Mouse (Mus musculus): ENCODE data around the gene Vdr.
"Not testable (repeated sequence)": the region's sequence is repeated elsewhere in the genome, so short reads cannot be mapped to it uniquely, and the experiment has no call there.

The Vdr gene

DNA sequence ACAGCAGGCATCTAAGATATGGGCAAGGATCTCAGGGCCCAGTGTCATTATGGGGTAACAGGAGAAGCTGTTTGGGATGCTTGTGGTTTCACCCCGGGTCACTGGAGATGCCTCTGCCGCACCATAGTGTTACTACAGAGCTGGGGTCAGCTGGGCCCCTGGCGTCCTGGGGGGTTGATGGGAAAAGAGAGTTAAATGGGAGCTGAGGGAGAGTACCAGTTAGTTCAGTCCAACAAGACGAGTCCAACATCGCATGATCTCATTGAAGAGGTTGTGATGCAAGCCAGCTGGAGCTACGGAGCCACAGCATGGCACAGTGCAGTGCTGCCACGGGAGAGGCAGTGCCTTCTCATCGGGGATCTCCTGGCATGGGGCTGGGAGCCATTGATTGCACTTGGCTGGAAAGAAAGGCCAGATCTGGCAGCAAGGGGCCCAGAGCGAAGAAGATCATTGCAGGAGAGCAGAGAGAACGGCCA is 22.9 kb downstream of the Vdr start:
- TF ChIP-seq POU5F1 (IDR thresholded peaks at IDR 0.05; ENCODE audit: borderline replicate concordance, low read length) (no peak), NANOG (IDR thresholded peaks at IDR 0.05; ENCODE audit: borderline replicate concordance, low read length) (no peak), CTCF (conservative IDR thresholded peaks at IDR 0.05; ENCODE audit: low read length) (no peak)
- Histone ChIP-seq H3K9me3 (ENCODE audit: low read length) (no peaks in the 10 kb centered on the region), H3K27me3 (ENCODE audit: insufficient read depth, low read length) (peaks cover 27% of the 10 kb centered on the region), H3K4me3 (replicated peaks; ENCODE audit: low read length) (no peak overlapping the region), H3K36me3 (ENCODE audit: insufficient read depth, low read length) (no peaks in the 10 kb centered on the region), H3K4me1 (replicated peaks; ENCODE audit: low read depth, low read length) (no peaks in the 10 kb centered on the region)

DNA sequence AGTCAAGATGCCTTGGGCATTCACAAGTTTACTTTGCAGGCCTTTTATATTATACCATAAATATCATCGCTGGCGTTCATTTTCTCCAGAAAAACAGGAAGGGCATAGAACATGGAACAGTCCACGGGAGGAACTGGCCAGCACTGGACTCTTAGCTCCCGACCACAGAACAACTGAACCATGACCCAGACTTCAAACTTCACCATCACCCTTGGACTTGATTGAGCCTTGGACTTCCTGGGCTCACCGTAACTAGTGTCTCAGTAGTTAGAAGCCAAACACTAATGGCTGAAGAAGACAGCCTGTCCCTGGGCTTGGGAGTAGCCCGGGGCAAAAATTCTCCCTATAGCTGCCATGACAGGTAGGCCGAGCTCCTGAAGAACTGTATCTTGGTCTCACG is 29.0 kb downstream of the Vdr start:
- H3K27me3 ChIP-seq (ENCODE audit: insufficient read depth, low read length): peaks cover 14% of the 10 kb centered on the region
- peaks cover 4% of the 10 kb centered on the region; the same call in 1 of the 2 replicates for H3K4me1 ChIP-seq (replicated peaks; ENCODE audit: low read depth, low read length)
- H3K36me3 ChIP-seq (ENCODE audit: insufficient read depth, low read length): no peaks in the 10 kb centered on the region
- TF ChIP-seq NANOG (IDR thresholded peaks at IDR 0.05; ENCODE audit: borderline replicate concordance, low read length) (no peak), POU5F1 (IDR thresholded peaks at IDR 0.05; ENCODE audit: borderline replicate concordance, low read length) (no peak), CTCF (conservative IDR thresholded peaks at IDR 0.05; ENCODE audit: low read length) (no peak)
- no peak overlapping the region for H3K4me3 ChIP-seq (replicated peaks; ENCODE audit: low read length)
- peaks cover 7% of the 10 kb centered on the region for H3K9me3 ChIP-seq (ENCODE audit: low read length)

DNA sequence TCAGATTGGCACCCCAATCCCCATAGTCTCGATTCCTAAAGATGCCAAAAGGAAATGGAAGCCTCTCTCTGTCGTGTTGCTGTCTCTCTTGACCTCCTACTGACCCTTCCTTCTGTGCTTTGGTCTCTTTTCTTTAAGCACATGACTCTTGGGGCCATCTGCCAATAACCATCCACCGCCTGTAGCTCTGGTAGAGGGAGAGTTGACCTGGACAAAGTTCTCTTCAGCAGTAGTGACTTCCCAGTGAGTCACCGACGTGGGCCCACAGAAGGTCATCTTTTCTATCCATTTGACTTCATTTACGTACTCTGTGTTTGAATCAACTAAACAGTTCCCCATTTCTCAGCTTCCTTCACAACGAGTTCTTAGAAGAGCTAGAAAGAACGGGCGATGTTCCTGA is 30.0 kb downstream of the Vdr start:
- peaks cover 14% of the 10 kb centered on the region for H3K27me3 ChIP-seq (ENCODE audit: insufficient read depth, low read length)
- no peak for TF ChIP-seq CTCF (conservative IDR thresholded peaks at IDR 0.05; ENCODE audit: low read length)
- no peak for TF ChIP-seq POU5F1 (IDR thresholded peaks at IDR 0.05; ENCODE audit: borderline replicate concordance, low read length)
- no peak for TF ChIP-seq NANOG (IDR thresholded peaks at IDR 0.05; ENCODE audit: borderline replicate concordance, low read length)

DNA sequence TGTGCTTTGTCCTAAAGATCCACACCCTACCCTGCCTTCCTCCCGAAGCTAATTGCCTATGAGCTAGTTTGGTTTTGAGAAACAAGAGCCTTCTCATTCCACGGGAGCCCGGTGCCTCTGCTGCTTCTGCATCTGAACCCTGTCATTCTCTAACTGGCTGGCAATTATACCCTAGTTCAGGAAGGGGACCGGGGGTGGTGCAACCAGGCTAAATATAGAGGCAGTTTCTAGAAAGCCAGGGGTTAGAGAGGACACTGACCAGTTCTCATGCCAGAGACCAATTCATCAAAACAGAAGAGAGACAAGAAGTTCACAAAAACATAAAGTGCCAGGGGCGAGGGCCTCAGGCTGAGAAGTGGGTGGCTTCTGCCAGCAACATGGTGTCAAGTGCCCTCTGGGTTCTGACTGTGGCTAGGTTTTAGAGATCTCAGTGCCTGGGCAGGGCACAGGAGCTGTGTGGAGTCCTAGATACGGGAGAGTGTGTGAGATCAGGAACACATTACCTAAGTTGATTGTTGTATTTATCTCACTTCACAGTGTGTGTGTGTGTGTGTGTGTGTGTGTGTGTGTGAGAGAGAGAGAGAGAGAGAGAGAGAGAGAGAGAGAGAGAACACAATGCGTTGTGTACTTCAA is 31.6 kb downstream of the Vdr start:
- Histone ChIP-seq H3K27me3 (ENCODE audit: insufficient read depth, low read length) (peaks cover 4% of the 10 kb centered on the region; the same call in 1 of the 2 replicates), H3K4me1 (replicated peaks; ENCODE audit: low read depth, low read length) (peaks cover 11% of the 10 kb centered on the region), H3K36me3 (ENCODE audit: insufficient read depth, low read length) (no peaks in the 10 kb centered on the region), H3K4me3 (replicated peaks; ENCODE audit: low read length) (no peak overlapping the region), H3K9me3 (ENCODE audit: low read length) (peaks cover 7% of the 10 kb centered on the region)
- TF ChIP-seq NANOG (IDR thresholded peaks at IDR 0.05; ENCODE audit: borderline replicate concordance, low read length) (no peak), CTCF (conservative IDR thresholded peaks at IDR 0.05; ENCODE audit: low read length) (no peak), POU5F1 (IDR thresholded peaks at IDR 0.05; ENCODE audit: borderline replicate concordance, low read length) (no peak)

More for the DNA sequence above, 30.0 kb downstream of the Vdr start:
- Histone ChIP-seq H3K9me3 (ENCODE audit: low read length) (peaks cover 7% of the 10 kb centered on the region), H3K4me3 (replicated peaks; ENCODE audit: low read length) (no peak overlapping the region), H3K36me3 (ENCODE audit: insufficient read depth, low read length) (no peaks in the 10 kb centered on the region), H3K4me1 (replicated peaks; ENCODE audit: low read depth, low read length) (peaks cover 11% of the 10 kb centered on the region)

DNA sequence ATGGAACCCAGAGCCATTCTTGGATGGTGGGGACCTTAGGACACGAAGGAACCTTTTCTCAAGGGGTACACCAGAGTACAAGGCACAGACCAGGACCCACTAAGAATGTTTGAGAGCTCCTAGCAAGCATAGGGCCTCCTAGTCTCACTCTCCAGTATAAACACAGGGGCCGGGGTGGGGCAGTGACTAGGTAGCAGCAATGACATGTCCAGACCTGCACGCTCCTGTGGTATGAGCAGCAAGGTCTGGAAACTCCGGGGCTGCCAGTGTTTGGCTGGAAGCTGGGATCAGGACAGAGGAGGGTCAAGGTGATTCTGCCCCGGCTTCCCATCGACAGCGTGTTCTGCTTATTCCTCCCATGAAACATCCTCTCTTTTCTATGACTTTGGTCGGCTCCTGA is 34.6 kb downstream of the Vdr start:
- no peak for TF ChIP-seq POU5F1 (IDR thresholded peaks at IDR 0.05; ENCODE audit: borderline replicate concordance, low read length)
- TF ChIP-seq CTCF (conservative IDR thresholded peaks at IDR 0.05; ENCODE audit: low read length): no peak
- TF ChIP-seq NANOG (IDR thresholded peaks at IDR 0.05; ENCODE audit: borderline replicate concordance, low read length): no peak

DNA sequence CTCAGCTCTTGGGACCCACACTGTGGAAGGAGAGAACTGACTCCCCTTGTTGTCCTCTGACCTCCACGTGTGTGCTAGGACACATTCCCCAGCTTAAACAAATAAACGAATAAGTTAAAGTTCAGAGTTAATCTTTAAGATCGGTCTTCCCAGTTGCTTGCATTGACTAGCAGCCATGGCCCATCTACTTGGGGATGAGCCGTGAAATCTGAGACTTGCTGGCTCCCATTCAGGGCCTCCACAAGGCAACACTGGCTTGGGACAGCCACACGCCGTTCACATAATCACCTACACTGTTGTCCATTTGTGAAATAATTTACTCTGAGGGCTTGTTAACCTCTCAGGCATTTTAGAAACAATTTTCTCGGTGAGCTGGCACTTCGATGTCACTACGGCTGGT is 36.7 kb downstream of the Vdr start:
- Histone ChIP-seq H3K4me3 (replicated peaks; ENCODE audit: low read length) (no peak overlapping the region), H3K4me1 (replicated peaks; ENCODE audit: low read depth, low read length) (peaks cover 37% of the 10 kb centered on the region), H3K27me3 (ENCODE audit: insufficient read depth, low read length) (peaks cover 3% of the 10 kb centered on the region; the same call in 1 of the 2 replicates), H3K9me3 (ENCODE audit: low read length) (no peaks in the 10 kb centered on the region), H3K36me3 (ENCODE audit: insufficient read depth, low read length) (no peaks in the 10 kb centered on the region)
- no peak for TF ChIP-seq NANOG (IDR thresholded peaks at IDR 0.05; ENCODE audit: borderline replicate concordance, low read length)
- no peak for TF ChIP-seq POU5F1 (IDR thresholded peaks at IDR 0.05; ENCODE audit: borderline replicate concordance, low read length)
- TF ChIP-seq CTCF (conservative IDR thresholded peaks at IDR 0.05; ENCODE audit: low read length): no peak

More for the DNA sequence above, 34.6 kb downstream of the Vdr start:
- Histone ChIP-seq H3K36me3 (ENCODE audit: insufficient read depth, low read length) (no peaks in the 10 kb centered on the region), H3K27me3 (ENCODE audit: insufficient read depth, low read length) (peaks cover 4% of the 10 kb centered on the region; the same call in 1 of the 2 replicates), H3K4me1 (replicated peaks; ENCODE audit: low read depth, low read length) (peaks cover 22% of the 10 kb centered on the region), H3K4me3 (replicated peaks; ENCODE audit: low read length) (no peak overlapping the region), H3K9me3 (ENCODE audit: low read length) (peaks cover 5% of the 10 kb centered on the region)

DNA sequence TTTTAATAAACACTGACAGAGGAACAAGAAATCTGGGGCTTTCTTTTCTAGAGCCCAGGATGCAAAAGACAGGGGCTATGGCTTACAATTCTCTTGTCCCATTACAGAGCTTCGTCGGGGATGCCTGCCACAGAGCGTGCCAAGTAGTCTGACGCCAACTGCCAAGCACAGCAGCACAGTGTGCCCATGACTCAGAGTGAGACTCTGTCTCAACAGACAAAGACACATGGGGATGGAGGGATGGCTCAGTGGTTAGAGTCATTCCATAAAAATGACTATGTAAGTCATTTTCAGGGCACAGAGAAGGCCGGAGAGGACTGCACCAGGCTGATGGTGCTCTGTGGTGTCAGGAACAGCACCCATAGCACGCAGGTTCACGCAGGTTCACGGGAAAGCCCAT is 38.3 kb downstream of the Vdr start:
- Histone ChIP-seq H3K4me1 (replicated peaks; ENCODE audit: low read depth, low read length) (peaks cover 38% of the 10 kb centered on the region), H3K36me3 (ENCODE audit: insufficient read depth, low read length) (no peaks in the 10 kb centered on the region), H3K9me3 (ENCODE audit: low read length) (no peaks in the 10 kb centered on the region), H3K4me3 (replicated peaks; ENCODE audit: low read length) (no peak overlapping the region), H3K27me3 (ENCODE audit: insufficient read depth, low read length) (no peaks in the 10 kb centered on the region)
- TF ChIP-seq POU5F1 (IDR thresholded peaks at IDR 0.05; ENCODE audit: borderline replicate concordance, low read length) (no peak), NANOG (IDR thresholded peaks at IDR 0.05; ENCODE audit: borderline replicate concordance, low read length) (no peak), CTCF (conservative IDR thresholded peaks at IDR 0.05; ENCODE audit: low read length) (no peak)

DNA sequence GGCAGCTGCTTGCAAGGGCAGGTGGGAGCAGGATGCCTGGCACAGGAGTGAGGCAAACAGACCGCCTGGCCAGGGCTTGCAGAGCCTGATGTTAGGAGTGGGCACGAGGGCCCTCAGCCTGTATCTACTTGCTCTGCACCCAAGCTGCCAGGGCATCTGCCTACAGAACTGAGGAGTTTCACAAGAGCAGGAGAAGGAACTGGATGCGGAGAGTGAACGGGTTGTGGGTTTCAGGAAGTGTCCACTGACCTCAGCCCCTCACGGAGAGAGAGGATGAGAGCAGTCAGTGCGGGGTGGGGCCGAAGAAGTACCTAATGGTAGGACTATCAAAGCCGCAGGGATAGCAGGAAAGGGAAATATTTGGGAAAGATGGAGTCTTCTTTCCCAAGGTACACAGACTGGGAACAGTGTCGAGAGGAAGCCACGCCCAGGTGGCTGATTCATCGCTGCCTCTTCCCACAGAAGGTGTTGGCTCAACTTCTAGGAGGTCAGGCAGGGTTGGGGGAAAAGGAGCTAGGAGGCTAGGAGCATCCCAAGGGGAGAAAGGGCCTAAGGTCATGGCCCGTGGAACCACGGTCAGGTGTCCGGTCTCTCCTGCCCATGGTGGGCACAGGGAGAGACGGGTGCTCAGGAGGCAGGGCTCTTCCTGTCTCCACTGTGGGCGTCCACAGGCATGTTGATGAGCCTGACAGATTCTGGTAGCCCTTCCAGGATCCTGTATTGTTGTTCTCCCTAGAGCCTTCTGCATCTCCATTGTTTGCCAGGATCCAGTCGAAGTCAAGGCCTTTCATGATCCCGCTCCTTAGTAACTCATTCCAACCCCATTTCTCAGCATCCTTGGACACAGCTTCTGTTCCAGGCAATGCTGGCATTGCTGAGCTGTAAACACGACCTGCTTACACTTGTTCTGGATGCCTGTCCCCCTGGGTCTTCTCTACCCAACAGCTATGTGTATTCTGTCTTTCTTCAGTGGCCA is 39.1 kb downstream of the Vdr start:
- peaks cover 33% of the 10 kb centered on the region for H3K4me1 ChIP-seq (replicated peaks; ENCODE audit: low read depth, low read length)
- TF ChIP-seq CTCF (conservative IDR thresholded peaks at IDR 0.05; ENCODE audit: low read length) (no peak), NANOG (IDR thresholded peaks at IDR 0.05; ENCODE audit: borderline replicate concordance, low read length) (no peak), POU5F1 (IDR thresholded peaks at IDR 0.05; ENCODE audit: borderline replicate concordance, low read length) (no peak)
- H3K27me3 ChIP-seq (ENCODE audit: insufficient read depth, low read length): no peaks in the 10 kb centered on the region
- peaks cover under 1% of the 10 kb centered on the region; the same call in 1 of the 2 replicates for H3K9me3 ChIP-seq (ENCODE audit: low read length)
- H3K36me3 ChIP-seq (ENCODE audit: insufficient read depth, low read length): no peaks in the 10 kb centered on the region
- H3K4me3 ChIP-seq (replicated peaks; ENCODE audit: low read length): no peak overlapping the region

DNA sequence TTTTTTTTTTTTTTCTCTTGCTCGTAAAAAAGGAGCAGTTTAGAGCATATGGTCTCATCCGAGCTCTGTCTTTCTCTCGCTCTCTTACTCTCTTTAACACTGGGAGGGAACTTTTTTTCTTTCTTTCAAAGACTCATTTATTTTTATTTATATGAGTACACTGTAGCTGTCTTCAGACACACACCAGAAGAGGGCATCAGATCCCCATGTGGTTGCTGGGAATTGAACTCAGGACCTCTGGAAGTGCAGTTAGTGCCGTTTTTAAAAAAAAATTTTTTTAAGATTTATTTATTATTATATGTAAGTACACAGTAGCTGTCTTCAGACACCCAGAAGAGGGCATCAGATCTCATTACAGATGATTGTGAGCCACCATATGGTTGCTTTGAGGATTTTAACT is 40.3 kb downstream of the Vdr start:
- H3K9me3 ChIP-seq (ENCODE audit: low read length); H3K27me3 ChIP-seq (ENCODE audit: insufficient read depth, low read length); H3K4me3 ChIP-seq (replicated peaks; ENCODE audit: low read length); H3K36me3 ChIP-seq (ENCODE audit: insufficient read depth, low read length): not testable (repeated sequence)
- peaks cover 27% of the 10 kb centered on the region for H3K4me1 ChIP-seq (replicated peaks; ENCODE audit: low read depth, low read length)
